Mouse (Mus musculus) embryonic fibroblast, embryonic 13.5 days (primary cell): Measurements from ENCODE around the gene Tnrc6a.

Experiments
- CTCF ChIP-seq: IDR thresholded peaks from 2 replicates; pipeline ENCODE4 v1.5.1; 2011; ENCODE audit warnings: mild to moderate bottlenecking, control low read depth, low read length, moderate library complexity, borderline replicate concordance; ENCODE audit not compliant: insufficient read depth
- POLR2A ChIP-seq: IDR thresholded peaks from 2 replicates; pipeline ENCODE4 v1.6.1; 2011; ENCODE audit warnings: low read depth, mild to moderate bottlenecking, control low read depth, low read length, moderate library complexity

DNA sequence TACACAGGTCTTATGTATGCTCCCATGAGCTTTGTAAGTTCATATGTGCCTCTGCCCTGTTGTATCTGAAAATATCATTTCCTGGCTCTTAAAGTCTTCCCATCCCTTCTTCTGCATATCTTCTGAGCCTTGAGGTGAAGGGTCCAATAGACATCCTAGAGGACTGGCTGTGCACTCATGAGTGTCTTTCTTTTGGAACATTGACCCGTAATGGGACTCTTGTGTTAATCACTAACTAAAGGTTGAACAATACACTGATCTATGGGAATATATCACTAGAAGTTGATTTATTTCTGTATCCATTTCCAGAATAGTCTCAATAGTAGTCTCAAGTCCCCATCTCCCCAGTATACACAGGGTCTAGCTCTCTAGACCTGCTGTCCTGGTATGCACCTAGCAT is 61.2 kb downstream of the Tnrc6a start:
- TF ChIP-seq POLR2A: no peak
- no peak for TF ChIP-seq CTCF
